Mouse (Mus musculus) frontal cortex, adult 2 months (tissue): ENCODE results near the gene Tab1. TPM values are rescaled to one million over a fixed set of nuclear protein-coding genes. Genes with fewer than 3 reads are reported as not detected.

ENCODE experiments used
- DNase-seq, 2 experiments: peaks; one replicate each; pipeline ENCODE4 v3.0.0; 2022; ENCODE audit warnings: low spot score in 1 of 2; ENCODE audit errors: extremely low spot score in 1 of 2
- polyA plus RNA-seq: library from polyadenylated mRNA; depleted of rRNA; stranded (reverse); fragments of >200 nt; gene quantifications from 2 replicates; pipeline ENCODE4 v1.2.3, GENCODE M21; 2012

The Tab1 gene
- polyA plus RNA-seq, 1 experiment = 41.4 TPM

DNA sequence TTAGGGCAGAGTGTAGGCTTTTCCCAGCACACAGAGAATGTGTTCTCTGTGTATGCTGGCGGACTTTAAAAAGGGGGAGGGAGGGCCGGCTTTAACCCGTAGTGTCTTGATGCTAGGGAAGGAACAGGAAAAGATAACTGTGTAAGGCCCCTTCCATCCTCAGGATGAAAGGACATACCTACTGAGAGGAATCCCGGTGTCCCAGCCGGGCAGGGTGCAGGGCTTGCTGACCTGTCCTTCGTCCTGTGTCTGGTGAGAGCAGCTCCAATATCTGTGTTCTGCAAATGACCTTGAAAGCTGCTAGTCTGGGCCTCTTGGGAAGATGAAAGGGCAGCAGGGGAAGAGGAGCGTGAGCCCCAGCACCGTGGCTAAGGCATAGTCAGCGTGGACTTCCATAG, 1.5 kb downstream of the Tab1 start:
- no peak for DNase-seq

DNA sequence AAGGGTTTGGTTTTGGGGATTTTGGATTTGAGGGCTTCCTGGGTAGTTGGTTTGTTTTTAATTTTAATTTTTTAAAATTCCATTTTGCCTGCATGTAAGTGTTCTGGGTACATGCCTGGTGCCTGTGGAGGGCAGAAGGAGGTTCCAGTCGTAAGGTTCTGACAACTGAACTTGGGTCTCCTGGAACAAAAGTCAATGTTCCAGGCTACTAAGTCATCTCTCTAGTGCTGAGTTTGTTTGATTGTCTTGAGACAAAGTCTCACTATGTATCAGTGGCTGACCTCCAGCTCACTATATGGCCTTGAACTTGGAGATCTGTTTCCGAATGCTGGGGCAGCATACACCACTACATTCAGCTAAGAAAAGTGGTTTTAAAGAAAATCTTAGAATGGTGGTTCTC, 2.6 kb downstream of the Tab1 start:
- DNase-seq = no peak

DNA sequence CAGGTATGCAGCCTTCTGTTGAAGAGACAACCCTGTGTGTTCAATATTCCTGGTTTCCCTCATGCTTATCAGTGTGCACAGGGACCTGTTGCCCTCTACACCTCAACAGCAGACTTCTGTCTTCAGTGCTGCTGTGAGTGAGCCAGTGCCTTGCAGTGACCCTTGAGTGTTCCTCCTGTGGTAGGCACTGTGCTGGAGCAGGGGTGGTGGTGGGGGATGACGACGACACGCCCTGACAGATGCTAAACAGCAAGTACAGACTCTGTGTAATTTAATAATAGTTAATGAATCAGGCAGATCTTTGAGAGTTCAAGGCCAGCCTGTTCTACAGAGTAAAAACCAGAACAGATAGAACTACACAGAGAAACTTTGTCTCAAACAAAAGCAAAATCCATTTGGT, 3.7 kb downstream of the Tab1 start:
- no peak for DNase-seq

DNA sequence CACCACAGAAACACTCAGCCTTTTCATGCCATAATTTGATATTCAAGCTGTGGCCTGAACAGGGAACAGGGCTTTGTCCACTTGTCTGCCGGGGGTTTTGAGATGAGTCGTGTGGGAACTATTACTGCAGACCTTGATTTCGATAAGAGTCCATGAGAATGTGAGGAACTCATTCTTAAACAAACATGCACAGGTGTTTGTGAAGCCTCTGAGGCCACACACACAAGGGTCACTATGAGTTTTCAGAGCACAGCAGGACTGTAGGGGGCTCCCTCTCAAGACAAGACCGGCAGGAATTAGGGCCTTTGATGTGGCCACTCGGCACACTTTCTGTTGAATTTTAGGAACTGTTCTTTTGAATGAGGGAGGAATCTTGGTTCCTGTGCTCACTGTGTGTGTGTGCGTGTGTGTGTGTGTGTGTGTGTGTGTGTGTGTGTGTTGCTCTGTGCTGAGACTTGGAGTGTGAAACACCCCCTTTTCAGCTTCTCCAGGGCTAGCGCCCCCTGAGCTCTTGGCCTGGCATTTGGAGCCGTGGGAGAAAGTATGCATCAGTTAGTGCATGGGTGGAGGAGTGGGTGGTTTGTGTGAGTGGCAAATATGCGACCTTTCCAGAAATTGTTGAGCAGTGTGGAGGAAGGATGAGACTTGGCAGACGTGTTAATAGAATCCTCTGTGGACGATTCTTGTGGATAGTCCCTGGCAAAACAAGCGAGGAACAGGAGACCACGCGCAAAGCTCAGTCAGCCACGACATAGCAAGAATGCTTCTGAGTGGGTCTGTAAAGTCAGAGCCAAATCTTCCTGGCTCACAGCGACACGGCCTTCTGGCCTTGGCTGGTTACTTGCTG, 5.2 kb downstream of the Tab1 start:
- DNase-seq = peak; percentile 73 to 88

DNA sequence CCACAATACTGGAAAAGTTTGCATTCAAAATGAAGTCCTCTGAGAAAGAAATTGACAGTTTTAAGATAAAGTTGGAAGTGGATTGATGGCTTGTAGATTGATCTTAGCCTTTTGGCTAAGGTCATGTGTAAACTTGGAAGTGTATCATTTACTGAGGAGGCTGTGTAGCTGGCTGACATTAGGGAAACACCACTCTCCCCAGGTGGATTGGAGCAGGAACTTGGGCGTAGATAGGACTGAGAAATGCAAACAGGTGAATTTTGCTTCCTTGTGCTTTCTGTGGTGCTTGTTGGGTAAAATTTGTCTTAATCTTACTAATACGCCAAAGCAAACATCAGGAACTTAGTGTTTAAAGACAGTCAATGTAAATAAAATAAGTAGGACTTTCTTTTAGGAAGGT, 7.4 kb downstream of the Tab1 start:
- no peak for DNase-seq

DNA sequence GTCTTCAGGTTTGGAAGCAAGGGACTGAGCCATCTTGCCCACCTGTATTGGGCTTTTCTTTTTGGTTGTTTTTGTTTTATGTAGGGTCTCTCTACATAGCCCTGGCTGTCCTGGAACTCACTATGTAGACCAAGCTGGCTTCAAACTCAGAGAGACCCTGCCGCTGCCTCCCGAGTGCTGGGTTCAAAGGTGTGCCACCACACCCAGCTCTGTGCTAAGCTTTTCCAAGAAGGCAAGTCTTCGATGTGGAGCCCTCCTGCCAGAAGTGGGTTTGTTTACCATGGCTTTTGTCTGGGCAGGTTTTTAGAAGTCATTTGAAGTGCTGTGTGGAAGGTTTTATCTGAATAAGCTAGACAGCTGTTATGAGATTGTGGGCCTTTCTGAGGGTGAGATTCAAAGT, 8.0 kb downstream of the Tab1 start:
- no peak for DNase-seq

DNA sequence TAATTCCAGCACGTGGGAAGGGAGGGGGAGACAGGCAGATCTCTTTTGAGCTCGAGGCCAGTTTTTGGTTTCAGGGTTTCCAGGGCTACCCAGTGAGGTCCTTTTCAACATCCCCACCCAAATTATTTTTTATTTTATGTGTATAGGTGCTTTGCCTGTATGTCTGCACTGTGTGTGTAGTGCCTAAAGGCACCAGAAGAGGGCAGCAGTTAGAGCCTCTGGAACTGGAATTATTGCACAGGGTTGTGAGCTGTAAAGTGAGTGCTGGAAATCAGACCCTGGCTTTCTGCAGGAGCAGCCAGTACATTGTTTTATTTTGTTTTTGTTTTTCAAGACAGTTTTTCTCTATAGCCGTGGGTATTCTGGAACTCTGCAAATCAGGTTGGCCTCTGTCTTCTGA, 9.2 kb downstream of the Tab1 start:
- DNase-seq = no peak

DNA sequence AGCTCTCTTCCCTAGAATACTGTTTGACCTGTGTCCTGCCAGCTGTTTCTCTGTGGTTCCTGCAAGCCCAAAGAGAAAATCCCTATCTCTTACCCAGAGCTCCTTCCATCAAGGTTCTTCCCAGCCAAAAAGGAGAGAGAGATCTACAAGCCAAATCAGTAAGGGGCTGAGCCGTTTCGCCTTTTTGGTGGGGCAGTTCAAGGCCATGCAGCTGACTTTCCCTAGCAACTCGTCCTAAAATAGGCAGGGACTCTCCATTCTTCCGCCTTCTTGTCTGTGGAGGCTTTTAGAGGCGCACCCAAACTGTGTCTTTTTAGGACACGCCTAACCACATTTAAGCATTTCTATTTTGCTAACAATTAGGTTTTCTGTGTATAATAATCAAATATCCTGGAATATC, 10.8 kb downstream of the Tab1 start:
- no peak for DNase-seq

DNA sequence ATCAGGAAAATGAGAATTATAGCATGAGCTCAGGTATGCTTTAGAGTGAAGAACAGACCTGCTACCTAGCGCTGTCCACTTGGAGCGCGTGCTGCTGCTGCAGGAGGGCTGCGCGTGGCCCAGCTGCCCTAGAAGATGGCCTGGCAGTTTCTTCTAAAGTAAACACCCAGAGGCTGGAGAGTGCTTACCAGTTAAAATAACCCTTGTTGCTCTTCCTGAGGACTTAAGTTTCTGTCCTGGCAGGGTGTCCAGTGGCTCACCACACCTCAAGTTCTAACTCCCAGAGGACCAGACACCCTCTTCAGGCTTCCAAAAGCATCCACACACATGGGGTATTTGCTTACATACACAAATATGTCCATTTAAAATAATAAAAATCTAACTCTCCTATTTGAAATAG, 12.5 kb downstream of the Tab1 start:
- DNase-seq = no peak

DNA sequence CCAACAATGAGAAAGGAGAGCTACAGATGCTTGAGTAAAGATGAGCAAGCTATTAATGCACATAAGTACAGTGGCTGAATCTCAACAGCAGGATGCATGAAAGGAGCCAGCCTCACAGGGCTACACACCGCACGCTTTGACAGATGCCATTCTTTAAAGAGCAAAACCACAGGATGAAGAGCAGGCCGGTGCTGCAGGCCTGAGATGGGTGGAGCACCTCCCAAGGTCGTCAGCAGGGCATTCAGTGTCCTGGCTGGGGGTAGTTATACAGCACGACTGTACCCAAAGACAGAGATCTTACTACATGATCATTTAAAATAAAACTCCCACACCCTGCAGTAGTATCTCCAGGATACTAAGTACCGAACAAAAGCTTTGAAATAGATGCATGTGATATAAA, 13.2 kb downstream of the Tab1 start:
- DNase-seq = no peak

DNA sequence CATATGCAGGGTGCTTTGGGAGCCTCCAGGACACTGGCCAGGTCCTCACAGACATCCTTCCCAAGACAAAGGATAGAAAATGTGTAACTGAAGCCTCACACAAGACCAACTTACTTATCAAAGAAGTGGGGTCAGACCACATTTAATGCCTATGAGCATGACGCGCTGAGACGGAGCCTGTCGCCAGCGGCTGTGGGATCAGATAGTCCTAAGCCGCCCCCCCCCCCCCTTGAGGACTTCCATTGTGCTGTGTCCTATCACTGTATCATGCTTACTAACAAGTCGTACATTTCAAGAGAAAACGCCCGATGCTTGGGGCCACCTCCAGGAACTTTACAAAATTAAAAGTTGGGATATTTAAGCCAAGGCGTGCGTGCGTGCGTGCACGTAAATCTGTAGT, 14.2 kb downstream of the Tab1 start:
- DNase-seq = no peak

DNA sequence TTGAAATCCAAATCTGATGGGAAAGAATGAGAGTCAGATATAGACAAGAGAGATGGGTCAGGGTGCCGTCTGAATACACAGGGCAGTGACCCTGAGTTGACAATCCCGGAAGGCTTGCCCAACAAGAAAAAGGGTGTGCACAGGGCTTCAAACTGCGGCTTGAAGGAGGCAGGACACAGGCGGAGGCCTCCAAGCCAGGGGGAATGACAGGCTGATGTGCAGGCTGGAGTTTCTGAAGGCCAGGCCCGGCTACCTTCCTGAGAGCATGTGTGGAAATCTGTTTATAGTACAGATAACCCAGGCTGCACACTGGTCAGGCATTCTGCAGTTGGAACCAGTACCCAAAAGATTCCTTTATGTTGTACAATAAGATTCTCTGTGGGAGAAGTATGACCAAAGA, 14.6 kb downstream of the Tab1 start:
- no peak for DNase-seq

DNA sequence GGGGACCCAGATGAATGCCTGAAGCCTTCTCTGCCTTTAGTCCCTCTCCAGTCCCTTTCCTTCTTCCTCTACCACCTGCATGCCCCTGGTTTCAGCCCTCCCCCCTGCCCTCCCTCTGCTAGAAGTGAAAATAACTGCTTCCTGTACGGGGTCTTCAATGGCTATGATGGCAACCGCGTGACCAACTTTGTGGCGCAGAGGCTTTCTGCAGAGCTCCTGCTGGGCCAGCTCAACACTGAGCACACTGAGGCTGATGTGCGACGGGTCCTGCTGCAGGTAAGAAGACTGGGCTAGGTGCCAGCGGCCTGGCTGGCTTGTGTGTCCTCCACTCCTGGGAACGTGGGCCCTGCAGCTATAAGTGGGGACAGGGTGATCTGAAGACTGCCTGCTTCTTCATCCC, 15.6 kb downstream of the Tab1 start:
- no peak for DNase-seq

DNA sequence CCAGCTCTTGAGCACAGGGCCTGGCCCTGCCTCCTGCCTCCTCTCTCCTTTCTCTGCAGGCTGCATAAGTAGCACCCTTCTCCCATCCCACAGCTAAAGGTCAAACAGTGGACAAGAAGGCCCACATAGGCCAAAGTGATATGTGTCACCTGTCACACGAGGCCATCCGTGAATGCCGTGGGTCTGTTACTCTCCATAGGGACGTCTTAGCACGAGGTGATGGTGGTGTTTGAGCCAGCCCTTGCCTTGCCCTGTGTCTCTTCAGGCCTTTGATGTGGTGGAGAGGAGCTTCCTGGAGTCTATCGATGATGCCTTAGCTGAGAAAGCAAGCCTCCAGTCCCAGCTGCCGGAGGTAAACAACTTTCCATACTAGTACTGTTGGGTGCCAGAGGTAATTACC, 16.6 kb downstream of the Tab1 start:
- no peak for DNase-seq

DNA sequence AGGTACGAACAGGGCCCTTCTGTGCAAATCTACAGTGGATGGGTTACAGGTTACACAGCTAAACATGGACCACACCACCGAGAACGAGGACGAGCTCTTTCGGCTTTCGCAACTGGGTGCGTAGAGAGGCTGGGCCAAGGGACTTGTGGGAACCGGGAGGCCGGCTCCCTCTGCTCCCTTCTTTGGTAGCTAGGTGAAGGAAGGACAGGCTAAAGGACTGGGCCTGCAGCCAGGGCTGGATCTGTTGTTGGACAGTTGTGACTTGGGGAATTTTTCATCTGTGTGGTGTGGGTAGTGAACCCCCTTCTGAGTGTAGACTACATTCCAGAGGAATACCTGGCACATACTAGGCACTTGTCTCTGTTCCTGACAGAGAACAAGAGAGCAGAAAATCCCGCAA, 19.7 kb downstream of the Tab1 start:
- no peak for DNase-seq

DNA sequence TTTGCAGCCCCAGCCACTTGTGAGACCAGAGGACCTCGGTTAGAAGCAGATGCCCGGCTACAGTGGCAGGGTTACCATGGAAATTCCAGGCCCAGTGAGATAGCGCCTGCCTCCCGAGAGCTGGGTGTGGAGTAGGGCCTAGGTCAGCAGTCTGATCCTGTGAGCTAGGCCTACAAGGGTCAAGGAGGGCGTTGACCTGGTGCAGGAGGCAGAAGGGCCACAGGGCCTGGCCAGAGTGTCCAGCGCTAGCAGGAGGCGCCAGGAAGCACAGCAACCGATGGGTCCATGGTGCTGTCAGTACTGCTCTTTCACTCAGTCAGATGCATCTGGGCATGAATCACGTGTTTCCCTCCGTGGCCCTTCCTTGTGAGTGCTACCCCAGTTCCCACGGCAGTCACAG, 20.8 kb downstream of the Tab1 start:
- no peak for DNase-seq

DNA sequence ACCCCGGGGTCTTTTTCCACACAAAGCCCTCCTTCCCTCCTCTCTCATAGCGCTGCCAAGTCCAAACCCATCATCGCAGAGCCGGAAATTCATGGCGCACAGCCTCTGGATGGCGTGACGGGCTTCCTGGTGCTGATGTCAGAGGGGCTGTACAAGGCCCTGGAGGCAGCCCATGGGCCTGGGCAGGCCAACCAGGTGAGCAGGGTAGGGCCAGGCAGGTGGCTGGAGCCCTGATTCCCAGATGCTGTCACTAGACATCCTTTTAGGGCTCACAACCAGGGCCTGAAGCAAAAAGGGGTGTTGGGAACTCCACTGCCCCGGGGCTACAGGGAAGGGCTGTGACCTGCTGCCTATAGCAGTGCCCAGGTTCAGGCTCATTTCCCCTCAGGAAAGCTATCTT, 22.8 kb downstream of the Tab1 start:
- no peak for DNase-seq

DNA sequence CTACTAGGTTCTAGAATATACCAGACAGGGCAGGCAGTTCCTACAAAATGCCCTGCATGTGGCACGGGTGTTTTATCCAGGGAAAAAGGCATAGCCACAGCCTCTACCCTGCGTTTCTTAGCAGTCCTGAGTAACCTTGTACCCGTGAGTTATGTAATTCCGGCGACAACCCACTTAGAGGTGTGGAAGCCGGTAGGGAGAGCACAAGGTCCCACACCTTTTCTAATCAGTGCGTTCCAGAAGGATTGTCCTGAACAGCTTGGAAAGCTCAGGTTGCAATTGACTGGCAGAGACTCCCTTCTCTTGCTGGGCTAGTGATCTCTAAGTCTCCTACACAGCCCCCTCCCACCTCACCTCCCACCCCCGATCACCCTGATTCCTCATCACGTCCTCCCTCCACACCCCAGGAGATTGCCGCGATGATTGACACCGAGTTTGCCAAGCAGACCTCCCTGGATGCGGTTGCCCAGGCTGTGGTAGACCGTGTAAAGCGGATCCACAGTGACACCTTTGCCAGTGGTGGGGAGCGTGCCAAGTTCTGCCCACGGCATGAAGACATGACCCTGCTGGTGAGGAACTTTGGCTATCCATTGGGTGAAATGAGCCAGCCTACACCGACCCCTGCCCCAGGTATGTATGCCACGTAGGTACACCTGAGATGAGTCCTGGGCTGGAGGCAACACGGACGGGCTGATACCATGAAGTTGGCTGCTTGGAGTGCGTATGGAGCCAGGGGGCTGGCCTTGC, 24.4 kb downstream of the Tab1 start:
- no peak for DNase-seq

DNA sequence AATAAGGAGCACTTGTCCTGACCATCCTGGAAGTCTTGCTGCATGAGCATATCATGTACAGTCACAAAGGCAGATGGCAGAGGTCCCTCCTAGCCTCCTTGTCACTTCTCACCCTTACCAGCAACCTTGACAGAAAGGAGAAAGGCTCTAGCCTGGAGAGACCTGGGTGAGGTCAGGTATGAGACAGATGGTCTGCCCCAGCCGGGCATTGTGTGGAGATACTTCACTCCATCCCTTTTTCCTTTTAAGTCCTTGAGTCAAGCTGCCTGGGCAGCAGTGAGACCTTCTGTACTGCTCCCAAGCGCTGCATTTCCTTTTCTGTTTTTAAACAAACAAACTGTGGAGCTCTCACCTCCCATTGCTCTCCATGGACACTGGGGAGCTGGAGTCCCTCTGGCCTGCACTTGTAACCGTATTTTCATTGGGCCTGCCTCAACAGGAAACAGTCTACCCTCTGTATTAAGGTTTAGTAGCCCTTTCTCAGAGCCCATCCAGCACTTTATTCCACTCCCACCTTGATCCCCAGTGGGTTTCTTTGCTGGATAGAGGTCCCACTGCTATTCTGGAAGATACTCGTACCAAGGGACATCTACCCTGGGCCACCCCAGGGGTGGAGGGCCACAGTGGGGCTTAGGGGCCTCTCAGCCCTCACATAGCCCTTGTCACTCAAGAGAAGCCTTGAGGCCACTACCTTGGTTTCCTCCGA, 25.2 kb downstream of the Tab1 start:
- no peak for DNase-seq

DNA sequence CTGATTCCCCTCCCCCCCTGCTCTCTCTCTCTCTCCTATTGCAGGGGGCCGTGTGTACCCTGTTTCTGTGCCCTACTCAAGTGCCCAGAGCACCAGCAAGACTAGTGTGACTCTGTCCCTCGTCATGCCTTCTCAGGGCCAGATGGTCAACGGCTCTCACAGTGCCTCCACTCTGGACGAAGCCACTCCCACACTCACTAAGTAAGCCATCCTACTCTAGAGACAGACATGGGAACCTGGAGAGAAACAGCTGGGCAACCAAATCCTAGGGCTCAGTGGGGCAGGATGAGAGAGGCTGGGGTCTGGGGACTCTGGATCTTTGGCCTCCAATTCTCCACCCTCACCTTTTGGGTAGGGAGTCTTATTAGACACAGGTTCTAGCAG, 25.8 kb downstream of the Tab1 start:
- no peak for DNase-seq

DNA sequence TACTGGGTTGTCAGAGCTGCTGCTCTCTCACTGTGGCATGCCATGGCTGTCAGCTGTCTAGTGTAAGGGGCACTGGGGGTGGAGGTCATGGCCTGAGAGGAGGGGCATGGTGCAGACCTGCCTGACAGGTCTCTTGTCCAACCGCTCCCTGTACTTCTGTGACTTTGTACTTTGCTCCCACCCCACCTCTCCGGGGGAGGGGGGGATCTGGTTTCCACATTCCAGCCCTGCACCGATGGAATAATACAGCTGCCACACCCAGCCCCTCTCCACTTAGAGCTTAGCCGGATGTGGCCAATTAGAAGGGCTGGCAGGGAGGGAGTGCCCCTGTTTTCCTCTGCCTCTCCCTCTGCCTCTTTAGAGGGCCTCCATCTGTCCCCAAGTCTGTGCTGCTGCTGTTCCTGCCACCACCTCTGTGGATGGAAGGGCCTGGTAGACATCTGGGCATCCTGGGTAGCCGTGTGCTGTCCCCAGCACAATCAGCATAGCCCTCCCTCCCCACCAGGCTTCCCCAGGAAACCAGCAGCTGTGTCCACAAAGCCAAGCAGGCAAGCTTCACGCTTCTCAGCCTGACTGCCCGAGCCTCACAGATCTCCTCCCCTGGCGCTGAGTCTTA, 26.5 kb downstream of the Tab1 start:
- no peak for DNase-seq
